Mouse (Mus musculus) stomach, postnatal 0 days (tissue): ENCODE results near the gene Gramd4.

Experiments
- CTCF ChIP-seq: IDR thresholded peaks from 2 replicates; pipeline ENCODE4 v1.5.1; 2016; ENCODE audit warnings: antibody characterized with exemption, low read depth, mild to moderate bottlenecking, moderate library complexity
- EP300 ChIP-seq: optimal IDR thresholded peaks from 2 replicates; pipeline ENCODE3; 2016; ENCODE audit warnings: antibody characterized with exemption

DNA sequence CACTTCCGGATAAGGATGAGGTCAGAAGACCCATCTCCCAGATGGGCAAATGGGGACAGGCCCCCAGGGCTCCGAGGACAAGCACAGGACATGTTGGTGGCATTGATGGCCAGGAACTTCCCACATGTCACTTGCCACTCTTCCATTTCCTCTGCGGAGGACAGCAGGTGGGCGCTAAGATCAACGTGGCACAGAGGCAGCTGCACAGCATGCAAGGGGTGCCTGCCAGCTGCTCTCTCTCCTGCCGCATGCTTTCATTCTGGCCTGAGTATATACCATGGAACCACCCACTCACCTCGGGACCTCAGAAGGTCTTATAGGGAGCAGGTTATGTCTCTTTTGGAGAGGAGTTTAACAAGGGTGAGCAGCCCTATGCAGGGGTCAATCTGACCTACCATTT lies 87.1 kb downstream of the Gramd4 start:
- TF ChIP-seq CTCF (no peak), EP300 (no peak)
